Mouse (Mus musculus): ENCODE measurements around the gene Olfm2.

- TF ChIP-seq CTCF (IDR thresholded peaks at IDR 0.05; ENCODE audit: low read depth, low read length) (no peak), POLR2AphosphoS5 (IDR thresholded peaks at IDR 0.05; ENCODE audit: insufficient replicate concordance, low read depth, low read length) (no peak), TAL1 (conservative IDR thresholded peaks at IDR 0.05; ENCODE audit: low read depth, low read length) (no peak)
Measured at GRCm38 (mm10) chr9:20685081-20685861, 60.9 kb downstream of the Olfm2 start.

Measured in G1E (cell line).